Mouse (Mus musculus): Measurements from ENCODE around the gene Tle2. TPM values are rescaled to one million over a fixed set of nuclear protein-coding genes. Genes with fewer than 3 reads are reported as not detected.
A peak's percentile ranks its signal among the peaks of the same experiment; 100 is the strongest.

Tle2 gene
- polyA plus RNA-seq, 1 experiment from 2014 or later, result 14.5 TPM

- H3K9me3 ChIP-seq, result no peaks in the 10 kb centered on the region
- H3K4me3 ChIP-seq (replicated peaks), result peak overlapping the region; percentile 94
- peaks cover 46% of the 10 kb centered on the region for H3K4me1 ChIP-seq (replicated peaks)
- H3K4me2 ChIP-seq (replicated peaks), result peak overlapping the region; percentile 81
- no peaks in the 10 kb centered on the region for H3K27me3 ChIP-seq (replicated peaks)
- peak; percentile 13; the same call in 1 of the 2 replicates for ATAC-seq
- peak overlapping the region; percentile 96 for H3K9ac ChIP-seq
- no peaks in the 10 kb centered on the region for H3K36me3 ChIP-seq
- WGBS, result under 1% methylated on average over 93 of the region's 93 CpGs
- peak overlapping the region; percentile 83 for H3K27ac ChIP-seq
Measured at GRCm38 (mm10) chr10:81544296-81545160, 29.8 kb upstream of the Tle2 start.

- Histone ChIP-seq H3K9ac (peak within 1 kb of the TSS; percentile 96), H3K27ac (peak within 1 kb of the TSS; percentile 90), H3K36me3 (no peaks in the 10 kb centered on the region), H3K27me3 (replicated peaks) (no peaks in the 10 kb centered on the region), H3K9me3 (no peaks in the 10 kb centered on the region), H3K4me1 (replicated peaks) (peaks cover 41% of the 10 kb centered on the region), H3K4me3 (replicated peaks) (peak within 1 kb of the TSS; percentile 94), H3K4me2 (replicated peaks) (peak within 1 kb of the TSS; percentile 81)
- peak; percentile 89 for ATAC-seq
- under 1% methylated on average over 59 of the region's 59 CpGs for WGBS
Measured at GRCm38 (mm10) chr10:81545161-81545747, 29.1 kb upstream of the Tle2 start, which contains the start of gene Gna11. Gene Gna11, minus strand, starts transcription at chr10:81545190.

- no peak overlapping the region for H3K9ac ChIP-seq
- H3K27me3 ChIP-seq (replicated peaks), result no peaks in the 10 kb centered on the region
- H3K4me2 ChIP-seq (replicated peaks), result peak overlapping the region; percentile 55
- WGBS, result 58% methylated on average over 5 of the region's 5 CpGs
- H3K4me3 ChIP-seq (replicated peaks), result no peak overlapping the region
- H3K27ac ChIP-seq, result peak overlapping the region; percentile 88
- H3K4me1 ChIP-seq (replicated peaks), result peaks cover 36% of the 10 kb centered on the region
- no peaks in the 10 kb centered on the region for H3K9me3 ChIP-seq
- no peaks in the 10 kb centered on the region for H3K36me3 ChIP-seq
- peak; percentile 61 for ATAC-seq
Measured at GRCm38 (mm10) chr10:81546332-81546731, 28.0 kb upstream of the Tle2 start.

DNA sequence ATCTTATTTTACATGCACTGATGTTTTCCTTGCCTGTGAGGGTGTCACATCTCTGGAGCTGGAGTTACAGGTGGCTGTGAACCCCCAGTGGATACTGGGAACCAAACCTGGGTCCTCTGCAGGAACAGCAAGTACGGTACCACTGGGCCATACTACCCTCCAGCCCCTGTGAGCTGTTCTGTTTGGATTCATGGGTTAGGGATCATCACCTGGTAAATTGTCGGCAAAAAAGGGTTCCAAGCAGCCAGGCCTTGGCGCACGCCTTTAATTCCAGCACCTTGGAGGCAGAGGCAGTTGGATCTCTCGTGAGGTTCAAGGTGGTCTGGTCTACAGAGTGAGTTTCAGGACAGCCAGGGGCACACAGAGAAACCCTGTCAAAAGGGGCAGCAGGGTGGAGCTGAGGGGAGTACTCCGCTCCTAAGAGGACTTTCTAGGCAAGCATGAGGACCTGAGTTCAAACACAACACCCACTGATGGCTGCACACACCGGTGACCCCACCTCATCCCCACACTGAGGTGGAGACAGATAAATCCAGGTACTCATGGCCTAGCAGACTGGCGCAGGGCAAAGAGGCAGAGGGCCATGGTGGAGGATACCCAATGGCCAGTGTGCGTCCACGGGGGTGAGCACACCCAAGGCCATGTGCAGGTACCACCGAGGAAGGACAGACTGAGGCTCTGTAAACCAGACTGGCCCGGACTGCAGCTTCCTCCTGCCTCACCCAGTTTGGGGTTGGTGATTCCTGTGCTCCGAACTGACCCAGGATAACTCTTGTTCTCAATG, 27.4 kb upstream of the Tle2 start:
- H3K27me3 ChIP-seq (replicated peaks), result no peaks in the 10 kb centered on the region
- H3K4me1 ChIP-seq (replicated peaks), result peaks cover 35% of the 10 kb centered on the region
- WGBS, result 78% methylated on average over 13 of the region's 13 CpGs
- no peaks in the 10 kb centered on the region for H3K9me3 ChIP-seq
- peak overlapping the region; percentile 17 for H3K4me2 ChIP-seq (replicated peaks)
- no peaks in the 10 kb centered on the region for H3K36me3 ChIP-seq
- ATAC-seq, result no peak
- no peak overlapping the region for H3K9ac ChIP-seq
- no peak overlapping the region for H3K4me3 ChIP-seq (replicated peaks)
- H3K27ac ChIP-seq, result peak overlapping the region; percentile 80

DNA sequence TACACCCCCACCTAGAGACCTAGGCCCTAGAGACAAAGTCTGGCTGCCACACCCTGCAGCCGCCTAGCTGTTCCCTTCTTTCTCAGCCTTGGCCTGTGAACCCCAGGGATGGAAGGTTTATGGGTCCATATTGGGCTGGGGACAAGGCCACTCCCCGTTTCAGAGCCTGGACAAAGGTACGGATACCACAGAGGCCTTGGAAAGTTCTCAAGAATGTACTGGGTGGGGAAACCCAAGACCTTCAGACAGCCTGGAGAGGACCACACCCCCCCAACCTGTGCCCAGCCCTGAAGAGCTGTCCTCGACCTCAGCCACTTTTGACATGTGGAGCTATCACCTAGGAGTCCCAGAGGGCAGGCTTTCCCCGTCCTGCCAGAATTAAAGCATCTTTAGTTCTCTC, 25.4 kb upstream of the Tle2 start:
- H3K27ac ChIP-seq, result peak overlapping the region; percentile 77
- H3K4me3 ChIP-seq (replicated peaks), result no peak overlapping the region
- no peak overlapping the region for H3K9ac ChIP-seq
- H3K9me3 ChIP-seq, result no peaks in the 10 kb centered on the region
- H3K4me2 ChIP-seq (replicated peaks), result peak overlapping the region; percentile 17; the same call in 1 of the 2 replicates
- ATAC-seq, result peak; percentile 13
- WGBS, result 52% methylated on average over 5 of the region's 5 CpGs
- H3K27me3 ChIP-seq (replicated peaks), result no peaks in the 10 kb centered on the region
- no peaks in the 10 kb centered on the region for H3K36me3 ChIP-seq
- H3K4me1 ChIP-seq (replicated peaks), result peaks cover 15% of the 10 kb centered on the region

DNA sequence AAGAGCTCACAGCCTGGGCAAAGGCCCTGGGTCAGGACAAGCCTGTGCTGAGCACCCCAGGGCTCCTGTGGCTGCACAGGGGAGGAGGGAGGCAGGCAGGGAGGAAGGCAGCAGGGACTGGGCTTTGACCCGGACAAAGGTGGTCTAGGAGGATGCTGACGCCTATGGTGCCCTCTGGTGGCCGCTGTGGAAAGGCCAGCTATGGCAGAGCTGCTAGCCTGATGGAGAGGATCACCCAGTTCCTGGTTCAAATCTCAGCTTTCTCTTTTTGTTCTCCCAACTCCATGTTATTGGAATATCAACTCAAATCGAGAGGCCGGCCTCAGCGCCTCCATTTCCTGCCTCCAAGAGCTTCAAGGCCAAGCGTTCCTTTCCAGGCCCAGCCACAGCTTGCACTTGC, 24.1 kb upstream of the Tle2 start:
- 0 out of 2 replicates have a peak, but pooled peaks have one; percentile 1 for ATAC-seq
- no peak overlapping the region for H3K4me3 ChIP-seq (replicated peaks)
- no peak overlapping the region for H3K9ac ChIP-seq
- H3K4me1 ChIP-seq (replicated peaks), result peaks cover 14% of the 10 kb centered on the region
- no peaks in the 10 kb centered on the region for H3K36me3 ChIP-seq
- H3K27me3 ChIP-seq (replicated peaks), result no peaks in the 10 kb centered on the region
- H3K4me2 ChIP-seq (replicated peaks), result no peak overlapping the region
- 13% methylated on average over 7 of the region's 7 CpGs for WGBS
- H3K9me3 ChIP-seq, result no peaks in the 10 kb centered on the region
- H3K27ac ChIP-seq, result peak overlapping the region; percentile 76

GRCm38 (mm10) chr10:81551597-81552102, 22.7 kb upstream of the Tle2 start:
- Histone ChIP-seq H3K9ac (no peak overlapping the region), H3K36me3 (no peaks in the 10 kb centered on the region), H3K27me3 (replicated peaks) (no peaks in the 10 kb centered on the region), H3K9me3 (no peaks in the 10 kb centered on the region), H3K4me2 (replicated peaks) (0 out of 2 replicates have a peak overlapping the region, but pooled peaks have one; percentile 24), H3K4me1 (replicated peaks) (peaks cover 11% of the 10 kb centered on the region), H3K4me3 (replicated peaks) (no peak overlapping the region), H3K27ac (peak overlapping the region; percentile 72; the same call in 1 of the 2 replicates)
- ATAC-seq, result peak; percentile 85
- 3% methylated on average over 12 of the region's 12 CpGs for WGBS

DNA sequence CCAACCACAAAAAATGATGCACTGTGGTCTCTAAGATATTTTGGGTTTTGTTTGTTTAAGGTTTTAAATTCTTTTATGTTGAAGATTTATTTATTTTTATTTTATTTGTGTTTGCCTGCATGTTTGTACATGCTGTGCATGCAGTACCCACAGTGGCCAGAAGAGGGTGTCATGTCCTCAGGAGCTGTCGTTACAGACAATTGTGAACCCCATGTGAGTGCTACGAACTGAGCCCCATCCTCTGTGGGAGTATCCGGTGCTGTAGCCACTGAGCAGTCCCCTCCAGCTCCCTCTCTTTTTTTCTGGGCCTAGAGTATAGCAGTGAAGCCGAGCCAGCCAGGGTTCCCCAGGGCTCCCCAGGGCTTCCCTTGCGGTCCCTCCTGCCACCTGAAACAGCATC, 21.1 kb upstream of the Tle2 start:
- no peak overlapping the region for H3K9ac ChIP-seq
- no peak overlapping the region for H3K27ac ChIP-seq
- H3K36me3 ChIP-seq, result no peaks in the 10 kb centered on the region
- H3K27me3 ChIP-seq (replicated peaks), result no peaks in the 10 kb centered on the region
- no peak overlapping the region for H3K4me3 ChIP-seq (replicated peaks)
- ATAC-seq, result no peak
- no peak overlapping the region for H3K4me2 ChIP-seq (replicated peaks)
- no peaks in the 10 kb centered on the region for H3K9me3 ChIP-seq
- peaks cover 6% of the 10 kb centered on the region for H3K4me1 ChIP-seq (replicated peaks)
- 91% methylated on average over 5 of the region's 5 CpGs for WGBS

DNA sequence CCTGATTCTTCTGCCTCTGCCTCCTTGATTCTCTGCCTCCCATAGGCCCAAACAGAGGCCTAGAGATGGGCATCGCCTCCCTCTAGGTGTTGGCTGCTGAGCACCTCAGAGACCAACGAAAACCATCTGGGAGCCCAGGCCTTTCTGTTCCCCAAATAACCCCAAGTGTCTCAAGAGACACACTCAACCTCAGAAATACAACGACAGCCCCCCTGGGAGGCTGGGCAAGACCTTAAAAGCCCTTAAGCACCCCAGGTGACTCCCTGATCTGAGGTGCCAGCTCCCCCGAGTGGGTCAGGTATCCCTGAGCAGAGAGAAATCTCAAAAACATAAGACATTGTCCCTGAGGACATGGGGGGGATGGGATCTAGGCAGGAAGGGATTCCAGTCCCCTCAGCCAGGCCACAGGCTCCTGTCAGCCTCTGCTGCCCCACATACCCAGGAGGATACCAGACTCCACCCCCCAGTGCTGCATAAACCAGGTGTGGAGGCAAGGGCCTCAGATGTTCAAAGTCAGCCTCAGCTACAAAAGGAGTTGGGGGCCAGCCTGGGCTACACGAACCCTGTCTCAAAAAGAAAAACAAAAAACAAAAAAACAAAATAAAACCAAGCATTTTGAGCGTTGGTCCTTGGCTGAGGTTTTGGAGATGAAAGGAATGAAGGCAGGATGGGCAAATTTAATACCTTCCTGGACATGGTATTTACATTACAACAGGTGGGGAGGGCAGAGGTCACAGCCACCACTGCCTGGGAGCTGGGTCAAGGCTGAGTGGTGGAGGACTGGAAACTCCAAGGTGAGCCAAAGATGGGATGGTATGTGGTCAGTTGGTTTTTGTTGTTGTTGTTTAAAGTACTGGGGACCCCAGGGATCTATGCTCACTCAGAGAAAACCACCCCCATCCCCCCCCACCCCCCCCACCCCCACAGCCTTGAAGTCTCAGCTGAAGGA, 20.3 kb upstream of the Tle2 start:
- no peak for ATAC-seq
- Histone ChIP-seq H3K4me1 (replicated peaks) (peaks cover 9% of the 10 kb centered on the region), H3K27ac (no peak overlapping the region), H3K4me3 (replicated peaks) (no peak overlapping the region), H3K9me3 (no peaks in the 10 kb centered on the region), H3K27me3 (replicated peaks) (no peaks in the 10 kb centered on the region), H3K36me3 (no peaks in the 10 kb centered on the region), H3K4me2 (replicated peaks) (no peak overlapping the region), H3K9ac (no peak overlapping the region)
- 83% methylated on average over 6 of the region's 6 CpGs for WGBS

DNA sequence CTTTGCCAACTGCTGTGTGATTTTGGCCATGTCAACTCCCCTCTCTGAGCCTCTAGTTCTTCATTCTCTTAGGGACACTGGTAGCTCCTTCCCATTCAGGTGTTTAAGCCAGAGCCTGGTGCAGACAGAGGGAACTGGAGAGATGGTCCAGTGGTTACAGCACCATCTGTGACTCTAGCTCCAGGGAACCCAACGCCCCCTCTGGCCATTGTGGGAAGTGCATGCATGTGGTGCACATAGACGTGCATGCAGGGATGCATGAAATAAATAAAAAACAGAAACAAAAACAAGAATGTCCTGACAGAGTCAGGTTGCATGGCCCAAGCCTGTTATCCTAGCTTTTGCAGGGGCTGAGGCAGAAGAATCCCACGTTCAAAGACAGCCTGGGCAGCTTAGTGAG, 18.1 kb upstream of the Tle2 start:
- Histone ChIP-seq H3K9ac (no peak overlapping the region), H3K27me3 (replicated peaks) (no peaks in the 10 kb centered on the region), H3K36me3 (no peaks in the 10 kb centered on the region), H3K4me1 (replicated peaks) (peaks cover 15% of the 10 kb centered on the region), H3K9me3 (no peaks in the 10 kb centered on the region), H3K4me2 (replicated peaks) (no peak overlapping the region), H3K4me3 (replicated peaks) (no peak overlapping the region), H3K27ac (no peak overlapping the region)
- 76% methylated on average over 3 of the region's 3 CpGs for WGBS
- ATAC-seq, result no peak

DNA sequence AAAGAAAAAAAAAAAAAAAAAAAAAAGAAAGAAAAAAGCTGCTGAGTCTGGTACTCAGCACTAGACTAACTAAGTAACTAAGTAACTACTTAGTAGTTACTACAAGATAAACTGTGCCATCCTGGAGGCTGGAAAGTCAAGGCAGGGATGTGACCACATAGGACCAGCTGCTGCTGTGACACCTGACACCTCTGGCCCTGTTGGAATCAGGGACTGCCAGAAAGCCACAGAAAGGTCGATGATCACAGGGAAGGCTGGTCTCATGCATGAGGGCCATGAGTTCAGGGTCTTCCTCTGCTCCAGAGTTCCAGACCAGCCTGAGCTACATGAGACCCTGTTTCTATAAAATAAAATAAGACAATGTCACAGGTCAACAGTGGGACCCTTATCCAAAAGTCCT, 16.9 kb upstream of the Tle2 start:
- Histone ChIP-seq H3K27ac (no peak overlapping the region), H3K4me2 (replicated peaks) (no peak overlapping the region), H3K4me1 (replicated peaks) (peaks cover 20% of the 10 kb centered on the region), H3K27me3 (replicated peaks) (no peaks in the 10 kb centered on the region), H3K9me3 (no peaks in the 10 kb centered on the region), H3K4me3 (replicated peaks) (no peak overlapping the region), H3K36me3 (peaks cover 3% of the 10 kb centered on the region; the same call in 1 of the 2 replicates), H3K9ac (no peak overlapping the region)
- 19% methylated on average over 1 of the region's 1 CpGs for WGBS
- no peak for ATAC-seq
